Mouse (Mus musculus): ENCODE measurements around the gene Trpc7. TPM values are rescaled to one million over a fixed set of nuclear protein-coding genes. Genes with fewer than 3 reads are reported as not detected.

Trpc7 gene
- polyA plus RNA-seq (2016; fragmentation: Nextera tagmentation; extraction: Ambion mirVana) = 0.32 and 0.38 TPM in 2 replicates

DNA sequence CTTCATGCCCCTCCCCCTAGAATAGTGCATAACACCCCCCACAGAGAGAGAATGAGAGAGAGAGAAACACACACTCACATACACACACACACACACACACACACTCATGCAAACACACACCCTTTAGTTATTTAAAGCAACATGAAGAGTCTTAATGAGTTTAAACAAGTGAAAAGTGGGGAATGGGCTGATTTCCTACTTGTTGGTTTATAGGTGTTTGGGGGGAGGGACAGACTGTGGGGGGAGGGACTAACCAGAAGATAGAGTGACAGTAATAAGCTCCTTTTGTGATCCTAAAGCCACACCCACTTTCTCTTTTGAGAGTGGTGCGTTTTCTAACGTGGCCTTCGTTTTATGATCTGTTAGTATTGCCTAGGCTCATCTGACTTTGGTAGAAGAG is at the start of gene Trpc7:
Gene Trpc7 (minus strand): TSS at position 101 of the 400 bp plus-strand sequence.
- peak within 1 kb of the TSS; percentile 40 for H3K4me2 ChIP-seq (replicated peaks)
- ATAC-seq (ENCODE audit: low FRiP score, low read depth) = no peak
- no peaks in the 10 kb centered on the region for H3K4me1 ChIP-seq
- no peak within 1 kb of the TSS for H3K27ac ChIP-seq (replicated peaks)
- whole genome bisulfite sequencing = 89% methylated on average over 3 of the region's 3 CpGs
- peaks cover 14% of the 10 kb centered on the region; the same call in 1 of the 2 replicates for H3K27me3 ChIP-seq
- H3K36me3 ChIP-seq = no peaks in the 10 kb centered on the region
- no peak within 1 kb of the TSS for H3K9ac ChIP-seq (replicated peaks)
- H3K4me3 ChIP-seq = peak within 1 kb of the TSS; percentile 21; the same call in 1 of the 2 replicates
- H3K9me3 ChIP-seq = no peaks in the 10 kb centered on the region

GRCm38 (mm10) chr13:56939261-56939660 is 43.5 kb upstream of the Trpc7 start:
- no peaks in the 10 kb centered on the region for H3K9me3 ChIP-seq
- no peaks in the 10 kb centered on the region for H3K36me3 ChIP-seq
- peaks cover 49% of the 10 kb centered on the region for H3K27me3 ChIP-seq
- no peak overlapping the region for H3K9ac ChIP-seq (replicated peaks)
- WGBS = 81% methylated on average over 11 of the region's 11 CpGs
- H3K27ac ChIP-seq (replicated peaks) = no peak overlapping the region
- no peak overlapping the region for H3K4me3 ChIP-seq
- peaks cover 3% of the 10 kb centered on the region for H3K4me1 ChIP-seq
- no peak for ATAC-seq (ENCODE audit: low FRiP score, low read depth)
- no peak overlapping the region for H3K4me2 ChIP-seq (replicated peaks)

- H3K4me1 ChIP-seq = peaks cover 12% of the 10 kb centered on the region
- ATAC-seq (ENCODE audit: low FRiP score, low read depth) = peak; percentile 49
- no peak overlapping the region for H3K4me3 ChIP-seq
- 31% methylated on average over 11 of the region's 11 CpGs for WGBS
- no peak overlapping the region for H3K9ac ChIP-seq (replicated peaks)
- peaks cover 57% of the 10 kb centered on the region for H3K27me3 ChIP-seq
- H3K4me2 ChIP-seq (replicated peaks) = no peak overlapping the region; the same call in 1 of the 2 replicates
- H3K36me3 ChIP-seq = no peaks in the 10 kb centered on the region
- 0 out of 2 replicates have a peak, but pooled peaks cover 4% of the 10 kb centered on the region for H3K9me3 ChIP-seq
- H3K27ac ChIP-seq (replicated peaks) = 0 out of 2 replicates have a peak overlapping the region, but pooled peaks have one; percentile 31
These were observed 38.2 kb upstream of the Trpc7 start for GRCm38 (mm10) chr13:56933832-56934510.

DNA sequence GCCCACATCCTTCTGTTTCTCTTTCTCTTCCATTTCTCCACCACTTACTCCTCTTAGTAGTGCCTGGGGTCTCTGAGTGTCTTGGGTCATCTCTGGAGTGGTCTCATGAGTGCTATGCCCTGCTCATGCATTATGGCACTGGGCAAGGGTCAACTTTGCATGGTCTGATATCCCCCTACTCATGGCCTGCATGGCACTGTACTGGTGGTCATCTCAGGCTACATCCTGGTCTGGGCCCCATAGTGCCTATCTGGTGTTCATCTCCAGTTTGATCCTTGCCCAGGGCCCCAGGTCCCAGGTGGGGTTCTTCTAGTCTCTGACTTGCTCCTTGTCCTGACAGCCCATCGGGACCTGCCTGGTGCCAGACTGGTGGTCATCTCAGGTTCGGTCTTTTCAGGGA is 34.6 kb upstream of the Trpc7 start:
- peaks cover 24% of the 10 kb centered on the region for H3K27me3 ChIP-seq

DNA sequence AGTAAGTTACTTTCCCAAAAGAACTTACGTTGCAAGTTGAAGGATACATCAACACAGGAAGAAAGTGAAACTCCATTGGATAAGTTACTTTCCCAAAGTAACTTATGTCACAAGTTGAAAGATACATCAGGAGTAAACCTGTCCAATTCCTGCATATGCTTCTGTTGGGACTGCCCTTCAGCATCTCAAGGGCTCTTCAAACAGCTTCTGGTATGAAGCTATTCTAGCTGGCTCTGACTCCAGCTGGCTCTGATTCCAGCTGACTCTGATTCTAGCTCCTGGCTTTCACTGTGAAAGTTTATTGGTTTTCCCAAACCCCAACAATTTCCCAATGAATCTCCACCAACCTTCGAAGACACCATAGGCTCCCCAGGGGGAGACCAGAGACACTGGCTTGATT is 27.2 kb upstream of the Trpc7 start:
- H3K4me1 ChIP-seq = no peaks in the 10 kb centered on the region
- H3K27ac ChIP-seq (replicated peaks) = no peak overlapping the region
- no peaks in the 10 kb centered on the region for H3K27me3 ChIP-seq
- ATAC-seq (ENCODE audit: low FRiP score, low read depth) = no peak
- H3K36me3 ChIP-seq = no peaks in the 10 kb centered on the region
- H3K9ac ChIP-seq (replicated peaks) = no peak overlapping the region
- 89% methylated on average over 2 of the region's 2 CpGs for WGBS
- no peak overlapping the region for H3K4me3 ChIP-seq
- H3K9me3 ChIP-seq = no peaks in the 10 kb centered on the region
- H3K4me2 ChIP-seq (replicated peaks) = no peak overlapping the region

More for the DNA sequence above, 34.6 kb upstream of the Trpc7 start:
- H3K36me3 ChIP-seq = no peaks in the 10 kb centered on the region
- 94% methylated on average over 2 of the region's 2 CpGs for WGBS
- 0 out of 2 replicates have a peak, but pooled peaks cover 4% of the 10 kb centered on the region for H3K9me3 ChIP-seq
- H3K4me3 ChIP-seq = no peak overlapping the region
- peaks cover 12% of the 10 kb centered on the region for H3K4me1 ChIP-seq
- no peak for ATAC-seq (ENCODE audit: low FRiP score, low read depth)
- no peak overlapping the region for H3K27ac ChIP-seq (replicated peaks)
- H3K4me2 ChIP-seq (replicated peaks) = no peak overlapping the region
- no peak overlapping the region for H3K9ac ChIP-seq (replicated peaks)

- WGBS = 70% methylated on average over 3 of the region's 3 CpGs
- no peaks in the 10 kb centered on the region for H3K4me1 ChIP-seq
- no peak for ATAC-seq (ENCODE audit: low FRiP score, low read depth)
- H3K36me3 ChIP-seq = no peaks in the 10 kb centered on the region
- no peak overlapping the region for H3K4me3 ChIP-seq
- H3K27me3 ChIP-seq = no peaks in the 10 kb centered on the region
- H3K4me2 ChIP-seq (replicated peaks) = no peak overlapping the region
- H3K27ac ChIP-seq (replicated peaks) = no peak overlapping the region
- no peaks in the 10 kb centered on the region for H3K9me3 ChIP-seq
- H3K9ac ChIP-seq (replicated peaks) = no peak overlapping the region
These were observed 25.5 kb upstream of the Trpc7 start for GRCm38 (mm10) chr13:56921251-56921650.

DNA sequence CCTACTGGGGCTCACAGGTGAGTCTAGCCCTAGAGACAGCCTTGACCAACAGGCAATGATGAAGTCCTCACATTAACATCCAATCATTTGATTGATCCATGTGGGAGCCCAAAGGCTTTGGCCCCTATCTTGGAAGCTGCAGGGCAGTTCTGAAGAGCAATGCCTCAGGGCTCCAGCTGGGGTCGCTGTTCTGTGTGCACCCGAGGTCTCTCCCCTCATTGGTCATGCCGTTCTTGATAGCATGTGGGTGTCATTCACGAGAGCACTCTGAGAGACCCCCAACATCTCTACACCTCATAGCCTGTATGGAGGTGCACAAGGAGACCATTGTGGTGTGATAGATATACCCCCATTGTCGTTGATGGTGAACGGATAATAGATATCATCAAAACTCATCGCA is 18.9 kb upstream of the Trpc7 start:
- ATAC-seq (ENCODE audit: low FRiP score, low read depth) = no peak
- WGBS = 84% methylated on average over 7 of the region's 7 CpGs

GRCm38 (mm10) chr13:56911093-56911492 is 15.3 kb upstream of the Trpc7 start:
- no peaks in the 10 kb centered on the region for H3K4me1 ChIP-seq
- H3K9me3 ChIP-seq = no peaks in the 10 kb centered on the region
- no peak overlapping the region for H3K27ac ChIP-seq (replicated peaks)
- H3K36me3 ChIP-seq = no peaks in the 10 kb centered on the region
- ATAC-seq (ENCODE audit: low FRiP score, low read depth) = no peak
- H3K4me2 ChIP-seq (replicated peaks) = no peak overlapping the region
- H3K27me3 ChIP-seq = no peaks in the 10 kb centered on the region
- WGBS = 79% methylated on average over 12 of the region's 12 CpGs
- H3K9ac ChIP-seq (replicated peaks) = no peak overlapping the region
- H3K4me3 ChIP-seq = no peak overlapping the region

More for the DNA sequence above, 18.9 kb upstream of the Trpc7 start:
- H3K9me3 ChIP-seq = no peaks in the 10 kb centered on the region
- H3K9ac ChIP-seq (replicated peaks) = no peak overlapping the region
- no peaks in the 10 kb centered on the region for H3K36me3 ChIP-seq
- no peak overlapping the region for H3K27ac ChIP-seq (replicated peaks)
- H3K4me2 ChIP-seq (replicated peaks) = no peak overlapping the region
- H3K4me3 ChIP-seq = no peak overlapping the region
- H3K27me3 ChIP-seq = no peaks in the 10 kb centered on the region
- H3K4me1 ChIP-seq = no peaks in the 10 kb centered on the region

DNA sequence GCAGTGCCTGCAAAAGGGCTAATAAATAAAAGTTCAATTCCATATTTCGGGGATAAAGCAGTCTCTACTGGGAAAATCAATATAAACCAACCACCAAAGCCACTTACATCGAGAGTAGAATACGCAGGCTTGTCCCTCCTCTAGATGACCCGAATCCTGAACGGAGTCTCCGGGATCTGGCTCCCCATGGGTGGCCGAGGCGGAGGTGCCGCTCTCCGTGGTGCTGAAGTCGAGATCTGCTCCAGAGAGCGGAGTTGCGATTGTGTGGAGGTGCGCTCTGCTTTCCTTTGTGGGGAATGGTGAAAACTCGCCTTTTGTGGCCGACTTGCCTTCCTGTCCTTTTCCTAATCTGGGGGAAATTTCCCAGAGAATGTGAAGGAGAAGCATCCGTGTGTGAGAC is 407 bp downstream of the Trpc7 start:
- H3K4me3 ChIP-seq = peak overlapping the region; percentile 21; the same call in 1 of the 2 replicates
- WGBS = 3% methylated on average over 17 of the region's 17 CpGs
- no peak for ATAC-seq (ENCODE audit: low FRiP score, low read depth)

DNA sequence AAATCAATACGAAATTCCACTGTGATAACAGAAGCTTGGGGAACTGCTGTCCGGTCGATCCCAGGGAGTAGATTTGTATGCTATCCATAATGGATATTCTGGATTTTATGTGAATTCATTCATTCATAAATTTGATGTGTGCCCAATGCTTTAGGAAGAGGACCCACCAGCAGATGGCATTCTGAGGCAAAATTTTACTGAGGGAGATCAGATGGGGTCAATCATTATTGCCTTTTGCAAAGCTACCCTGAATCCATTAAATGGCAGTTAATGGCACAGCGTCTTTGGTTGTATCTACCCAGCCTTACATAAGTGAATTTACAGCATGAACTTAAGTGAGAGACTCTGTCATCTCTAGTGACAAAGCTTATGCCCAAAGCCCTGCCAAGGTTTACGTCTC is 1.2 kb downstream of the Trpc7 start:
- WGBS = 85% methylated on average over 5 of the region's 5 CpGs
- Histone ChIP-seq H3K9me3 (no peaks in the 10 kb centered on the region), H3K4me1 (no peaks in the 10 kb centered on the region), H3K27me3 (peaks cover 14% of the 10 kb centered on the region; the same call in 1 of the 2 replicates), H3K9ac (replicated peaks) (no peak overlapping the region), H3K4me3 (no peak overlapping the region), H3K36me3 (no peaks in the 10 kb centered on the region), H3K27ac (replicated peaks) (no peak overlapping the region), H3K4me2 (replicated peaks) (no peak overlapping the region)
- no peak for ATAC-seq (ENCODE audit: low FRiP score, low read depth)

More for the DNA sequence above, 407 bp downstream of the Trpc7 start:
- Histone ChIP-seq H3K9ac (replicated peaks) (no peak overlapping the region), H3K27ac (replicated peaks) (no peak overlapping the region), H3K9me3 (no peaks in the 10 kb centered on the region), H3K36me3 (no peaks in the 10 kb centered on the region), H3K4me1 (no peaks in the 10 kb centered on the region), H3K4me2 (replicated peaks) (peak overlapping the region; percentile 40), H3K27me3 (peaks cover 14% of the 10 kb centered on the region; the same call in 1 of the 2 replicates)

GRCm38 (mm10) chr13:56889888-56890287 is 5.9 kb downstream of the Trpc7 start:
- H3K27me3 ChIP-seq = 0 out of 2 replicates have a peak, but pooled peaks cover 6% of the 10 kb centered on the region
- H3K36me3 ChIP-seq = no peaks in the 10 kb centered on the region
- no peak overlapping the region for H3K4me2 ChIP-seq (replicated peaks)
- no peaks in the 10 kb centered on the region for H3K4me1 ChIP-seq
- no peaks in the 10 kb centered on the region for H3K9me3 ChIP-seq
- no peak for ATAC-seq (ENCODE audit: low FRiP score, low read depth)
- H3K4me3 ChIP-seq = no peak overlapping the region
- no peak overlapping the region for H3K9ac ChIP-seq (replicated peaks)
- no peak overlapping the region for H3K27ac ChIP-seq (replicated peaks)
- WGBS = 44% methylated on average over 7 of the region's 7 CpGs

- no peaks in the 10 kb centered on the region for H3K9me3 ChIP-seq
- no peaks in the 10 kb centered on the region for H3K36me3 ChIP-seq
- no peak overlapping the region for H3K4me2 ChIP-seq (replicated peaks)
- H3K27me3 ChIP-seq = no peaks in the 10 kb centered on the region
- no peak overlapping the region for H3K9ac ChIP-seq (replicated peaks)
- no peak overlapping the region for H3K27ac ChIP-seq (replicated peaks)
- H3K4me3 ChIP-seq = no peak overlapping the region
- H3K4me1 ChIP-seq = no peaks in the 10 kb centered on the region
- no peak for ATAC-seq (ENCODE audit: low FRiP score, low read depth)
- 85% methylated on average over 12 of the region's 12 CpGs for WGBS
These were observed 12.9 kb downstream of the Trpc7 start for GRCm38 (mm10) chr13:56882931-56883330.

All from midbrain, embryonic 12.5 days (tissue).